Mouse (Mus musculus) hindbrain, embryonic 15.5 days (tissue): ENCODE data around the gene Fam20c. TPM values are rescaled to one million over a fixed set of nuclear protein-coding genes. Genes with fewer than 3 reads are reported as not detected.

Experiments used
- ATAC-seq: fragments of 200-750 bp; cut with Nextera tagmentation; 2 replicates; pipeline ENCODE4 v1.8.0; 2017; ENCODE audit warnings: low read depth, moderate number of reproducible peaks, moderate TSS enrichment; ENCODE audit not compliant: low FRiP score
- H3K27ac ChIP-seq: fragments of 300-500 bp; sonication (generic); replicated peaks from 2 replicates; pipeline ENCODE4 v1.5.1; 2015; ENCODE audit warnings: mild to moderate bottlenecking, inconsistent platforms
- H3K27me3 ChIP-seq: fragments of 300-500 bp; sonication (generic); 2 replicates; pipeline ENCODE4 v1.6.1; 2015; ENCODE audit warnings: control low read depth, inconsistent platforms
- H3K36me3 ChIP-seq: fragments of 300-500 bp; sonication (generic); 2 replicates; pipeline ENCODE4 v1.6.1; 2015; ENCODE audit warnings: control low read depth, inconsistent platforms
- H3K4me1 ChIP-seq: fragments of 300-500 bp; sonication (generic); replicated peaks from 2 replicates; pipeline ENCODE4 v1.6.1; 2015; ENCODE audit warnings: control low read depth, inconsistent platforms
- H3K4me2 ChIP-seq: fragments of 300-500 bp; sonication (generic); 2 replicates; pipeline ENCODE4 v1.6.1; 2015; ENCODE audit warnings: moderate library complexity, mild to moderate bottlenecking, inconsistent platforms
- H3K4me3 ChIP-seq: fragments of 300-500 bp; sonication (generic); 2 replicates; pipeline ENCODE4 v1.5.1; 2015; ENCODE audit warnings: mild to moderate bottlenecking, inconsistent platforms
- H3K9ac ChIP-seq: fragments of 300-500 bp; sonication (generic); 2 replicates; pipeline ENCODE4 v1.6.1; 2015; ENCODE audit warnings: inconsistent platforms
- H3K9me3 ChIP-seq: fragments of 300-500 bp; sonication (generic); 2 replicates; pipeline ENCODE4 v1.6.1; 2016; ENCODE audit warnings: control low read depth, inconsistent platforms
- WGBS: fragments of 180-500 bp; shearing (Covaris S2); methylation state at CpG from one replicate; pipeline ENCODE4 v1.1.7; 2015; 5-methylcytosine and 5-hydroxymethylcytosine counted together
- polyA plus RNA-seq: library from polyadenylated mRNA; unstranded; fragments of >200 nt; fragmentation: Nextera tagmentation; extraction: Ambion mirVana; gene quantifications from 2 replicates; pipeline ENCODE4 v1.2.1, GENCODE M21; 2015

Gene Fam20c
- polyA plus RNA-seq, result 57.4 and 64.9 TPM in 2 replicates

DNA sequence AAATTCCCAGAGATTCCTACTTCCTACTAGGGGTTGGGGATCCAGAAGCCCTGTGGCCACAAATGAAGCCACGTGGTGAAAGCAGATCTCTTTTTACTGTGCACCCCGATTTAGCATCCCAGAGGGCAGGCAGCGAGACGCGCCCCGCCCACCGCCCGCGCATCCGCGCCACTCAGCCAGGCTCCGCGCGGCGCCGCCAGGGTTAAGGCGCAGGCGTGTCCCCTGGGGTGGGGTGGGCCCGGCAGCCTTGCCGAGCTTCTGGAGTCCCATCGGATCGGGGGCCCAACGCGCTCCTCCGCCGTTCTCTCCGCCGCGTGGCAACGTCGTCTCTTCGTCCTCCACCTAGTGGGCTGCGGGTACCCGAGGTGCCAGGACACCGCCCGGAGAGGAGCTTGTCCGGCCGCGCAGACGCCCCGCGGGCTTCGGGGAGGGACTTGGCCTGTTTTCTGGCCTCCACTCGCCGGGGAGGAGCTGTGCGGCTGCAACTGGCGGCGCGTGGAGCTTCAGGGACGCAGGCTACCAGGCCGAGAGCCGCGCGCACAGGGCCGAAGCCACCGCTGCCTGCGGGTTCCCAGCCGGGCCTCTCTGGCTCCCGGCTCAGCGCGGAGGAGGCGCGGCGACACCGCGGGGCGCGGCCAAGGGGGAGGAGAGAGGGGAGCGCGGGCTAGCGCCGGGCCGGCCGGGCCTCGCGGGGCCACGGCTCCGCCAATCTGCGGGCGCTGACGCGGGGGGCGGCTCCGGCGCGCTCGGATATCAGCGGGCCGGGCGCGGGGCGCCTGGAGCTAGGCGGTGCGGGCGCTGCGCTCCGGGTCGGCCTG is at the start of gene Fam20c:
Gene Fam20c (plus strand): TSS at position 212 of the 818 bp plus-strand sequence.
- peak within 1 kb of the TSS; percentile 82 for H3K4me2 ChIP-seq
- H3K9ac ChIP-seq, result peak within 1 kb of the TSS; percentile 77
- no peaks in the 10 kb centered on the region for H3K9me3 ChIP-seq
- H3K27me3 ChIP-seq, result no peaks in the 10 kb centered on the region
- peak; percentile 86 for ATAC-seq
- H3K4me3 ChIP-seq, result peak within 1 kb of the TSS; percentile 56
- peaks cover 43% of the 10 kb centered on the region for H3K4me1 ChIP-seq
- H3K36me3 ChIP-seq, result 0 out of 2 replicates have a peak, but pooled peaks cover 2% of the 10 kb centered on the region
- WGBS, result under 1% methylated on average over 81 of the region's 98 CpGs
- H3K27ac ChIP-seq, result peak within 1 kb of the TSS; percentile 95

DNA sequence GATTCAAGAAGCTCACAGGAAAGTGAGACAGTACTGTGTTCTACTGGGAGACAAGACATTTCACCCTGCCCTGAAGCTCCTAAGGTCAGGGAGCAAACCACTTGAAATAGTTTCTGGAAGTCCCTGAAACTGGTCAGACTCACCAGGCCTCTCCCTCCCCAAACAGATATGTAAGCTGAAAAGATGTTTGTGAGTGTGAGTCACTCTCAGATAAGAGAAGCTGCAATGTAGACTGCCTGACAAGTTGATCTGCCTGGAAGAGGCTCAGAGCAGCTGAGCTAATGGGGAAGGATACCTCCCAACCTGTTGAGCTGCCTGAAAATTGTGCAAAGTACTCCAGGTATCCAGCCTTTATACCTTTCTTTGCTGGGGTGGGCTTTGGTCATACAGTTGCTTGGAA is 46.9 kb upstream of the Fam20c start:
- no peaks in the 10 kb centered on the region for H3K27me3 ChIP-seq
- no peak overlapping the region for H3K27ac ChIP-seq

GRCm38 (mm10) chr5:138708591-138708990 is 45.7 kb upstream of the Fam20c start:
- Histone ChIP-seq H3K36me3 (no peaks in the 10 kb centered on the region), H3K4me2 (no peak overlapping the region), H3K4me1 (no peaks in the 10 kb centered on the region), H3K9me3 (no peaks in the 10 kb centered on the region), H3K27ac (no peak overlapping the region), H3K9ac (no peak overlapping the region), H3K4me3 (no peak overlapping the region), H3K27me3 (no peaks in the 10 kb centered on the region)
- ATAC-seq, result no peak

More for the DNA sequence above, 46.9 kb upstream of the Fam20c start:
- Histone ChIP-seq H3K36me3 (no peaks in the 10 kb centered on the region), H3K9me3 (no peaks in the 10 kb centered on the region), H3K4me2 (no peak overlapping the region), H3K4me3 (no peak overlapping the region), H3K4me1 (no peaks in the 10 kb centered on the region), H3K9ac (no peak overlapping the region)
- ATAC-seq, result no peak

DNA sequence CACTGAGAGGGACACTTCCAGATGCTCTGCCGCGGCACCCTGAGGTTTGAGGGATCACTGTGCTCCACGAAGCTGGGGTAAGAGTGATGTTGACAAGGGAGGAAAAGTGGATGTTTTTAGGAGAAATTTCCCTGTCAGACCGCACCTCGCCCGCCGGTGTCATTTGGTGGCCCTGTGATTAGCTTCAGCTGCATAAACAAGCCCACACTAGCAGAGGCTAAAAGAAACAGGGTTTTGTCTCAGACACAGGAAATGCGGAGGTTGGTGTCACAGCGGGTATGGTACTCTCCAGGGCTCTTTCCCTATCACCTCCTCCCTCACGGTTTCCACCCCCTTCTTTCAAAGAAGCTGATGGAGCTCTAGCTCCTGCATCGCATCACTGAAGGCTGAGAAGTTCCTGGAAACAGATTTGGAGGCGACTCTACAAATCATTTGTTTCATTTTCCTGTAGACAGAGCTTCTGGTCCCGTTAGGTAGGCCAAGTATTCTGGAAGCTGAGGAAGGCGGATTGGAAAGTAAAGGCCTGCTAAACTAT is 38.7 kb upstream of the Fam20c start:
- Histone ChIP-seq H3K9ac (no peak overlapping the region), H3K4me3 (no peak overlapping the region), H3K4me2 (no peak overlapping the region), H3K36me3 (no peaks in the 10 kb centered on the region), H3K27me3 (no peaks in the 10 kb centered on the region), H3K4me1 (no peaks in the 10 kb centered on the region; the same call in 1 of the 2 replicates), H3K27ac (no peak overlapping the region), H3K9me3 (no peaks in the 10 kb centered on the region)
- 52% methylated on average over 14 of the region's 14 CpGs for WGBS
- no peak for ATAC-seq

- WGBS, result 37% methylated on average over 13 of the region's 13 CpGs
- Histone ChIP-seq H3K4me1 (no peaks in the 10 kb centered on the region; the same call in none of the 2 replicates), H3K36me3 (no peaks in the 10 kb centered on the region), H3K9ac (no peak overlapping the region), H3K4me3 (no peak overlapping the region), H3K27me3 (no peaks in the 10 kb centered on the region), H3K4me2 (no peak overlapping the region), H3K9me3 (no peaks in the 10 kb centered on the region), H3K27ac (no peak overlapping the region)
- ATAC-seq, result peak; percentile 59; the same call in 1 of the 2 replicates
These were observed 33.8 kb upstream of the Fam20c start for GRCm38 (mm10) chr5:138720329-138721190.

GRCm38 (mm10) chr5:138724417-138724816 is 29.9 kb upstream of the Fam20c start:
- H3K9ac ChIP-seq, result no peak overlapping the region
- no peak for ATAC-seq
- no peaks in the 10 kb centered on the region for H3K9me3 ChIP-seq
- no peak overlapping the region for H3K4me3 ChIP-seq
- H3K27ac ChIP-seq, result no peak overlapping the region
- no peaks in the 10 kb centered on the region for H3K27me3 ChIP-seq
- whole genome bisulfite sequencing, result 95% methylated on average over 5 of the region's 5 CpGs
- no peaks in the 10 kb centered on the region; the same call in none of the 2 replicates for H3K4me1 ChIP-seq
- no peaks in the 10 kb centered on the region for H3K36me3 ChIP-seq
- H3K4me2 ChIP-seq, result no peak overlapping the region

DNA sequence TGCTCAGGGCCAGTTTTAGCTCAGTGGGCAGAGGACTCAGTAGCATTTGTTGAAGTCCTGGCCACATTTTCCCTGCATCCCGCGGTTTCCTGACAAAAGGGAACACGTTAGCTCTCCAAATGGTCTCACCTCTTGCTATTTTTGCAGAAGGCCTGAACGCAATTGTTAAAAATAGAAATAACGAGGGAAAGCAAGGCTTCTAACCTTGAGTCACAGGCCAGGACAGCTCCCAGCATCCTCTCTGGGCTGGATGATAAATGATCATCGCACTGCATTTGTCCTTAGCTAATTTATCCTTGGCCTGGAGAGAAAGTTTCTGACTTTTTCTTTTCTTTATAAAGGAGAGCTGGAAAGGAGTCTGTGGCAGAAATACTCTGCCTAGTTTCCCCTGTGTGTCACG is 29.2 kb upstream of the Fam20c start:
- Histone ChIP-seq H3K4me1 (no peaks in the 10 kb centered on the region; the same call in none of the 2 replicates), H3K27me3 (no peaks in the 10 kb centered on the region), H3K36me3 (no peaks in the 10 kb centered on the region), H3K27ac (no peak overlapping the region), H3K4me2 (no peak overlapping the region), H3K4me3 (no peak overlapping the region), H3K9me3 (no peaks in the 10 kb centered on the region), H3K9ac (no peak overlapping the region)
- no peak for ATAC-seq
- 65% methylated on average over 7 of the region's 7 CpGs for WGBS

DNA sequence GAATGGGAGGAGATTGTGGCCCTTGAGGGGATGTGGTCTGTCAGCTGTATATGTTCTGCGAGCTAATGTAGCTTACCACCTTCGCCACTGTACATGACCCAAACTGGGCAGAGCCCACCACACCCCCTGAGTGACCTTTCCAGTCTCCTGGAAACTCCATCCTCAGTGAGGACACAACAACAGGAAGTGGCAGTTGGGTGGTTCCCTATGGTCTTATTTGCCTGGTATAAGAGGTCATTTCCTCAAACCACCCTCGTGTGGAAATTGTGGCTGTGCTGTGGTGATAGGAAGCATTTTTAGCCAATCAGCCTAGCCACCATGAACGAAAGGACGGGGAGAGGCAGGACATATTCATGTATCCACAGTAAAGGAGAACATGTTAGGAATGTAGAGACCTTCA is 23.5 kb upstream of the Fam20c start:
- no peaks in the 10 kb centered on the region for H3K4me1 ChIP-seq
- no peak overlapping the region for H3K27ac ChIP-seq
- no peak overlapping the region for H3K9ac ChIP-seq
- no peaks in the 10 kb centered on the region for H3K27me3 ChIP-seq
- H3K9me3 ChIP-seq, result no peaks in the 10 kb centered on the region
- no peak overlapping the region for H3K4me2 ChIP-seq
- no peaks in the 10 kb centered on the region for H3K36me3 ChIP-seq
- no peak for ATAC-seq
- H3K4me3 ChIP-seq, result no peak overlapping the region
- 85% methylated on average over 5 of the region's 5 CpGs for WGBS

DNA sequence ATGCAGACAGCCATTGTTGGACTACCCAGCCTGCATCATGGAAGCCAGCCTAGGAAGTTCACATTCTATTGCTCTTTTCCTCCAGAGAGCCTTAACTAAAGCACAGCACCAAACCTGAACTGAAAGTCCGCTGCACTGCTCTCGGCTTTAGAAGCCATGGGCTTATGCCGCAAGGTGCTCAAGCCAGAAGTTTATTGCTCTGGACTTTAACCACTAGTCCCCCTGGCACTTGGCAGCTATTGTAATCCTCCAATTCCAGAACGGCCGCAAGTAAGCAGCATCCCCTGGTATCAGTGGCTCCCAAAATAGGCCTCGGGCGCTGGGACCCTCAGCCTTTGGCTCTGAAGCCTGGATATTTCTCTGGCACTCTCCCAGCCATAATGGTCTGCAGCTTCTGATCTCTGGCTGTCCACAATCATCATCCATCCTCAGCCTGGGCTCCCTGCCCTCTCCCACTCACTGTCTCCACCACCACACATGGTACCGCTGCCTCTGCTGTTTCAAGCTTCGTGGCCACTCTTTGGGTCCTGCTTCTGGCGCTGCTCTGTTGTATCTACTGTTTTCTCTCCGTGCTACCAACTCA is 20.9 kb upstream of the Fam20c start:
- no peak overlapping the region for H3K27ac ChIP-seq
- no peaks in the 10 kb centered on the region for H3K27me3 ChIP-seq
- 87% methylated on average over 11 of the region's 11 CpGs for WGBS
- no peaks in the 10 kb centered on the region for H3K36me3 ChIP-seq
- no peak overlapping the region for H3K4me2 ChIP-seq
- ATAC-seq, result no peak
- H3K4me3 ChIP-seq, result no peak overlapping the region
- no peaks in the 10 kb centered on the region for H3K4me1 ChIP-seq
- H3K9ac ChIP-seq, result no peak overlapping the region
- H3K9me3 ChIP-seq, result no peaks in the 10 kb centered on the region

DNA sequence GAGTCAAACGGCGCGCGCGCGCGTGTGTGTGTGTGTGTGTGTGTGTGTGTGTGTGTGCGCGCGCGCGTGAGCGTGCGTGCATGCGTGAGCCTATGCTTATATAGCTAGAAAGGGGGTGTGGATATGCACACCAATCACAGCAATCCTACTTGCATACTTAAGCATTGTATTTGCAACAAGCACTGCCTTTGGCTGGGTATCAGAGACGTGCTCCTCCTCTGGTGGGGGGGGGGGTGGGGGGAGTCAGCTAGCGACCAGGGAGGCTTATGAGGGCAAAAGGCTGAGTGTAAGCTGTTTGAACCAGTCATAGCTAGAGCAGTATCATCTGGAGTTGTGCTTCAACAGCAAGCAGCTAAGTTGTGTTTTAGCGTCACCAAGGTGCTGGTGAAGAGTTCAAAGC is 20.3 kb upstream of the Fam20c start:
- Histone ChIP-seq H3K4me2 (no peak overlapping the region), H3K36me3 (no peaks in the 10 kb centered on the region), H3K9ac (no peak overlapping the region), H3K4me1 (no peaks in the 10 kb centered on the region), H3K9me3 (no peaks in the 10 kb centered on the region), H3K4me3 (no peak overlapping the region), H3K27me3 (no peaks in the 10 kb centered on the region), H3K27ac (no peak overlapping the region)
- no peak for ATAC-seq
- 87% methylated on average over 18 of the region's 18 CpGs for WGBS

GRCm38 (mm10) chr5:138735201-138735757 is 19.0 kb upstream of the Fam20c start:
- Histone ChIP-seq H3K27ac (no peak overlapping the region), H3K4me2 (no peak overlapping the region), H3K4me3 (no peak overlapping the region), H3K9me3 (no peaks in the 10 kb centered on the region), H3K36me3 (no peaks in the 10 kb centered on the region), H3K4me1 (no peaks in the 10 kb centered on the region), H3K27me3 (no peaks in the 10 kb centered on the region), H3K9ac (no peak overlapping the region)
- no peak for ATAC-seq
- WGBS, result 76% methylated on average over 8 of the region's 8 CpGs
